ENCODE assay signal across 9 mouse cellular contexts in genomic region chr4:129120520-129121445, GRCm38 (mm10). TPM values are rescaled to one million over a fixed set of nuclear protein-coding genes. Genes with fewer than 3 reads are reported as not detected.
A peak's percentile ranks its signal among the peaks of the same experiment; 100 is the strongest.
DNase-seq lines count a peak whose midpoint lies in the region; ATAC-seq lines count a peak whose summit lies in the region.
"Had no signal": no experiment of that assay in that cellular context is flagged by ENCODE, and none has a peak within 500 bp of the region (broad histone marks: within the 10 kb centered on the region; RNA-seq: fewer than 3 reads in every experiment).

No protein-coding gene starts in this region.

- peaks cover 28% of the 10 kb centered on the region for H3K4me1 ChIP-seq in heart, embryonic 10.5 days
- peaks cover 22% of the 10 kb centered on the region for H3K4me1 ChIP-seq in kidney, embryonic 14.5 days (ENCODE audit: control insufficient read depth, insufficient read depth, low read length)
- peaks cover 18% of the 10 kb centered on the region for H3K4me1 ChIP-seq in liver, embryonic 15.5 days (replicated peaks)

- H3K27me3 ChIP-seq in heart, embryonic 10.5 days (ENCODE audit: insufficient read depth, poor library complexity, severe bottlenecking) = peaks cover 88% of the 10 kb centered on the region
- peaks cover 19% of the 10 kb centered on the region for H3K27me3 ChIP-seq in kidney, embryonic 14.5 days (ENCODE audit: control insufficient read depth, insufficient read depth, low read length)
- H3K27me3 ChIP-seq in liver, embryonic 15.5 days = peaks cover 88% of the 10 kb centered on the region

- H3K9ac ChIP-seq in kidney, embryonic 14.5 days (ENCODE audit: low read depth, low read length) = peak overlapping the region; percentile 23; the same call in 1 of the 2 replicates
- no peak overlapping the region for H3K9ac ChIP-seq in liver, embryonic 15.5 days

- WGBS in heart, embryonic 10.5 days = 2% methylated on average over 57 of the region's 59 CpGs
- WGBS in kidney, embryonic 14.5 days = under 1% methylated on average over 44 of the region's 59 CpGs
- 3% methylated on average over 59 of the region's 59 CpGs for WGBS in liver, embryonic 15.5 days (ENCODE audit: insufficient replicate concordance)

- DNase-seq in heart, embryonic 10.5 days (ENCODE audit: low spot score) = peak; percentile 88
- no peak for DNase-seq in heart, postnatal 25 days (ENCODE audit: low spot score)
- peak; percentile 67 for DNase-seq in c-Kit-positive CD71-negative TER-119-negative erythroid progenitor cells, embryonic 14.5 days (ENCODE audit: low read depth)
- DNase-seq in gastrocnemius, postnatal 36 days = peak; percentile 46 to 49
- DNase-seq in neural tube, embryonic 10.5 days (ENCODE audit: extremely low spot score, low spot score) = peak; percentile 82
- DNase-seq in testis, postnatal 14 days (ENCODE audit: low spot score) = peak; percentile 72

- peak; percentile 58 for ATAC-seq in kidney, embryonic 14.5 days (ENCODE audit: low FRiP score, low TSS enrichment)
- ATAC-seq in liver, embryonic 15.5 days (ENCODE audit: insufficient read depth) = no peak

- peak overlapping the region; percentile 62 for H3K4me3 ChIP-seq in heart, embryonic 10.5 days
- H3K4me3 ChIP-seq in kidney, embryonic 14.5 days (ENCODE audit: low read length) = peak overlapping the region; percentile 48
- peak overlapping the region; percentile 39 for H3K4me3 ChIP-seq in liver, embryonic 15.5 days (replicated peaks)

- no peaks in the 10 kb centered on the region for H3K36me3 ChIP-seq in heart, embryonic 10.5 days
- no peaks in the 10 kb centered on the region for H3K36me3 ChIP-seq in kidney, embryonic 14.5 days (ENCODE audit: control insufficient read depth, insufficient read depth, low read length)
- no peaks in the 10 kb centered on the region for H3K36me3 ChIP-seq in liver, embryonic 15.5 days (replicated peaks)

- intact Hi-C loops in heart, postnatal 25 days (cut with DNase I) = no loop called here
- intact Hi-C loops in gastrocnemius, postnatal 36 days (cut with DNase I) = no loop called here

- no peak overlapping the region for H3K27ac ChIP-seq in heart, embryonic 10.5 days
- no peak overlapping the region for H3K27ac ChIP-seq in kidney, embryonic 14.5 days (ENCODE audit: low read depth, low read length)
- no peak overlapping the region for H3K27ac ChIP-seq in liver, embryonic 15.5 days (replicated peaks)

- peak overlapping the region; percentile 90 for H3K4me2 ChIP-seq in kidney, embryonic 14.5 days (replicated peaks; ENCODE audit: low read depth, low read length)
- peak overlapping the region; percentile 63 for H3K4me2 ChIP-seq in liver, embryonic 15.5 days

- no peaks in the 10 kb centered on the region for H3K9me3 ChIP-seq in heart, embryonic 10.5 days
- H3K9me3 ChIP-seq in kidney, embryonic 14.5 days (ENCODE audit: control insufficient read depth, low read length) = no peaks in the 10 kb centered on the region
- H3K9me3 ChIP-seq in liver, embryonic 15.5 days (replicated peaks) = no peaks in the 10 kb centered on the region

RNA-seq across cellular contexts. Expression of gene Hpca, which starts 1.1 kb away (rescaled TPM):
- 1.4 TPM in 1 of 2 replicates, not detected in the other for polyA plus RNA-seq in heart, embryonic 10.5 days (2016; fragmentation: Nextera tagmentation; extraction: Ambion mirVana)
- not detected for total RNA-seq in heart, postnatal 25 days (2021)
- not detected for total RNA-seq in gastrocnemius, postnatal 36 days (2021)
- polyA plus RNA-seq in kidney, embryonic 14.5 days (2014; fragmentation: Nextera tagmentation; extraction: Ambion mirVana) = 0.83 TPM in 2 replicates
- 0.31 and 0.66 TPM in 2 replicates for polyA plus RNA-seq in liver, embryonic 15.5 days (2015; fragmentation: Nextera tagmentation; extraction: Ambion mirVana)

RNA-seq across cellular contexts. Expression of gene Tmem54, which starts 15.4 kb away (rescaled TPM):
- 1.1 and 5.6 TPM in 2 replicates for polyA plus RNA-seq in heart, embryonic 10.5 days (2016; fragmentation: Nextera tagmentation; extraction: Ambion mirVana)
- total RNA-seq in heart, postnatal 25 days (2021) = not detected
- not detected for total RNA-seq in gastrocnemius, postnatal 36 days (2021)
- 8.5 and 10.0 TPM in 2 replicates for polyA plus RNA-seq in kidney, embryonic 14.5 days (2014; fragmentation: Nextera tagmentation; extraction: Ambion mirVana)
- polyA plus RNA-seq in liver, embryonic 15.5 days (2015; fragmentation: Nextera tagmentation; extraction: Ambion mirVana) = 1.2 and 1.9 TPM in 2 replicates
- total RNA-seq: left cerebral cortex, postnatal 14 days had no signal

RNA-seq across cellular contexts. Expression of gene Fndc5, which starts 16.0 kb away (rescaled TPM):
- 3.3 and 3.9 TPM in 2 replicates for polyA plus RNA-seq in heart, embryonic 10.5 days (2016; fragmentation: Nextera tagmentation; extraction: Ambion mirVana)
- 100 to 1,000 TPM; 325 TPM for total RNA-seq in heart, postnatal 25 days (2021)
- total RNA-seq in gastrocnemius, postnatal 36 days (2021) = 10 to 100 TPM; 68.2 to 86.2 TPM
- polyA plus RNA-seq in kidney, embryonic 14.5 days (2014; fragmentation: Nextera tagmentation; extraction: Ambion mirVana) = 4.3 and 5.7 TPM in 2 replicates
- 1.0 and 1.1 TPM in 2 replicates for polyA plus RNA-seq in liver, embryonic 15.5 days (2015; fragmentation: Nextera tagmentation; extraction: Ambion mirVana)
